Mouse (Mus musculus): ENCODE results near the gene Vapb. TPM values are rescaled to one million over a fixed set of nuclear protein-coding genes. Genes with fewer than 3 reads are reported as not detected.
"Not testable (repeated sequence)": the region's sequence is repeated elsewhere in the genome, so short reads cannot be mapped to it uniquely, and the experiment has no call there.

Vapb gene
- polyA plus RNA-seq, 1 experiment from 2014 or later, result 13.0 TPM

- Histone ChIP-seq H3K9ac (no peak overlapping the region), H3K4me1 (peaks cover 8% of the 10 kb centered on the region), H3K36me3 (peaks cover 7% of the 10 kb centered on the region; the same call in 1 of the 2 replicates), H3K4me2 (no peak overlapping the region), H3K9me3 (no peaks in the 10 kb centered on the region), H3K4me3 (no peak overlapping the region), H3K27ac (no peak overlapping the region), H3K27me3 (no peaks in the 10 kb centered on the region)
- WGBS, result 86% methylated on average over 4 of the region's 4 CpGs
- ATAC-seq (ENCODE audit: insufficient number of reproducible peaks, insufficient read depth, low FRiP score, low TSS enrichment, low read depth), result no peak
Observed at GRCm38 (mm10) chr2:173713241-173713640, 24.1 kb upstream of the Vapb start.

GRCm38 (mm10) chr2:173714620-173715218, 22.6 kb upstream of the Vapb start:
- 62% methylated on average over 8 of the region's 8 CpGs for WGBS
- Histone ChIP-seq H3K27ac (no peak overlapping the region), H3K4me3 (no peak overlapping the region), H3K4me2 (no peak overlapping the region), H3K9ac (no peak overlapping the region), H3K9me3 (no peaks in the 10 kb centered on the region), H3K27me3 (no peaks in the 10 kb centered on the region), H3K36me3 (0 out of 2 replicates have a peak, but pooled peaks cover under 1% of the 10 kb centered on the region), H3K4me1 (peaks cover 8% of the 10 kb centered on the region)
- ATAC-seq (ENCODE audit: insufficient number of reproducible peaks, insufficient read depth, low FRiP score, low TSS enrichment, low read depth), result no peak

- Histone ChIP-seq H3K27ac (no peak overlapping the region), H3K27me3 (no peaks in the 10 kb centered on the region), H3K9ac (no peak overlapping the region), H3K4me3 (no peak overlapping the region), H3K4me2 (no peak overlapping the region), H3K9me3 (no peaks in the 10 kb centered on the region), H3K4me1 (peaks cover 8% of the 10 kb centered on the region), H3K36me3 (no peaks in the 10 kb centered on the region)
- no peak for ATAC-seq (ENCODE audit: insufficient number of reproducible peaks, insufficient read depth, low FRiP score, low TSS enrichment, low read depth)
- WGBS, result 91% methylated on average over 5 of the region's 5 CpGs
Observed at GRCm38 (mm10) chr2:173716966-173717365, 20.3 kb upstream of the Vapb start.

GRCm38 (mm10) chr2:173719115-173719514, 18.2 kb upstream of the Vapb start, which contains the start of gene 1700010B08Rik:
Gene 1700010B08Rik (plus strand): TSS chr2:173719415.
- ATAC-seq (ENCODE audit: insufficient number of reproducible peaks, insufficient read depth, low FRiP score, low TSS enrichment, low read depth); H3K4me2 ChIP-seq; H3K4me3 ChIP-seq; H3K27me3 ChIP-seq; H3K27ac ChIP-seq; H3K9ac ChIP-seq; H3K4me1 ChIP-seq; H3K36me3 ChIP-seq; H3K9me3 ChIP-seq: not testable (repeated sequence)
- 80% methylated on average over 6 of the region's 7 CpGs for WGBS

GRCm38 (mm10) chr2:173722251-173722857, 15.0 kb upstream of the Vapb start:
- no peaks in the 10 kb centered on the region for H3K36me3 ChIP-seq
- 81% methylated on average over 11 of the region's 11 CpGs for WGBS
- no peaks in the 10 kb centered on the region for H3K9me3 ChIP-seq
- no peak overlapping the region for H3K4me2 ChIP-seq
- H3K4me1 ChIP-seq, result peaks cover 7% of the 10 kb centered on the region; the same call in 1 of the 2 replicates
- no peak overlapping the region for H3K9ac ChIP-seq
- H3K4me3 ChIP-seq, result no peak overlapping the region
- H3K27ac ChIP-seq, result no peak overlapping the region
- ATAC-seq (ENCODE audit: insufficient number of reproducible peaks, insufficient read depth, low FRiP score, low TSS enrichment, low read depth), result no peak
- no peaks in the 10 kb centered on the region for H3K27me3 ChIP-seq

- H3K4me2 ChIP-seq, result peak overlapping the region; percentile 48
- H3K36me3 ChIP-seq, result no peaks in the 10 kb centered on the region
- no peaks in the 10 kb centered on the region for H3K27me3 ChIP-seq
- 0 out of 2 replicates have a peak overlapping the region, but pooled peaks have one; percentile 40 for H3K9ac ChIP-seq
- peaks cover 7% of the 10 kb centered on the region; the same call in 1 of the 2 replicates for H3K4me1 ChIP-seq
- WGBS, result 11% methylated on average over 14 of the region's 14 CpGs
- H3K9me3 ChIP-seq, result no peaks in the 10 kb centered on the region
- peak overlapping the region; percentile 10; the same call in 1 of the 2 replicates for H3K4me3 ChIP-seq
- H3K27ac ChIP-seq, result peak overlapping the region; percentile 33
- ATAC-seq (ENCODE audit: insufficient number of reproducible peaks, insufficient read depth, low FRiP score, low TSS enrichment, low read depth), result no peak
Observed at GRCm38 (mm10) chr2:173724382-173724781, 12.9 kb upstream of the Vapb start.

GRCm38 (mm10) chr2:173724940-173725807, 12.1 kb upstream of the Vapb start:
- ATAC-seq (ENCODE audit: insufficient number of reproducible peaks, insufficient read depth, low FRiP score, low TSS enrichment, low read depth), result no peak
- Histone ChIP-seq H3K4me1 (peaks cover 7% of the 10 kb centered on the region; the same call in 1 of the 2 replicates), H3K9ac (no peak overlapping the region), H3K36me3 (no peaks in the 10 kb centered on the region), H3K4me3 (no peak overlapping the region), H3K9me3 (no peaks in the 10 kb centered on the region), H3K4me2 (0 out of 2 replicates have a peak overlapping the region, but pooled peaks have one; percentile 48), H3K27me3 (no peaks in the 10 kb centered on the region), H3K27ac (no peak overlapping the region)
- WGBS, result 71% methylated on average over 15 of the region's 15 CpGs

- 90% methylated on average over 4 of the region's 4 CpGs for WGBS
- Histone ChIP-seq H3K36me3 (no peaks in the 10 kb centered on the region), H3K9ac (no peak overlapping the region), H3K4me3 (no peak overlapping the region), H3K4me2 (no peak overlapping the region), H3K27me3 (no peaks in the 10 kb centered on the region), H3K4me1 (peaks cover 13% of the 10 kb centered on the region; the same call in 1 of the 2 replicates), H3K9me3 (no peaks in the 10 kb centered on the region), H3K27ac (no peak overlapping the region)
- ATAC-seq (ENCODE audit: insufficient number of reproducible peaks, insufficient read depth, low FRiP score, low TSS enrichment, low read depth), result no peak
Observed at GRCm38 (mm10) chr2:173725819-173726218, 11.5 kb upstream of the Vapb start.

GRCm38 (mm10) chr2:173730444-173730966, 6.8 kb upstream of the Vapb start:
- WGBS, result 7% methylated on average over 9 of the region's 9 CpGs
- H3K27me3 ChIP-seq, result no peaks in the 10 kb centered on the region
- H3K4me1 ChIP-seq, result peaks cover 17% of the 10 kb centered on the region; the same call in 1 of the 2 replicates
- H3K4me3 ChIP-seq, result no peak overlapping the region
- ATAC-seq (ENCODE audit: insufficient number of reproducible peaks, insufficient read depth, low FRiP score, low TSS enrichment, low read depth), result no peak
- H3K27ac ChIP-seq, result no peak overlapping the region
- peak overlapping the region; percentile 26 for H3K4me2 ChIP-seq
- no peaks in the 10 kb centered on the region for H3K9me3 ChIP-seq
- H3K36me3 ChIP-seq, result no peaks in the 10 kb centered on the region
- no peak overlapping the region for H3K9ac ChIP-seq

GRCm38 (mm10) chr2:173734426-173734825, 2.9 kb upstream of the Vapb start:
- 21% methylated on average over 2 of the region's 2 CpGs for WGBS
- no peak for ATAC-seq (ENCODE audit: insufficient number of reproducible peaks, insufficient read depth, low FRiP score, low TSS enrichment, low read depth)
- H3K27me3 ChIP-seq, result no peaks in the 10 kb centered on the region

GRCm38 (mm10) chr2:173738232-173738631, 921 bp downstream of the Vapb start:
- WGBS, result 83% methylated on average over 9 of the region's 9 CpGs
- H3K27ac ChIP-seq, result 0 out of 2 replicates have a peak overlapping the region, but pooled peaks have one; percentile 66
- H3K9me3 ChIP-seq, result no peaks in the 10 kb centered on the region
- peak overlapping the region; percentile 93 for H3K9ac ChIP-seq
- H3K4me3 ChIP-seq, result peak overlapping the region; percentile 87
- H3K4me2 ChIP-seq, result peak overlapping the region; percentile 88
- peaks cover 29% of the 10 kb centered on the region for H3K4me1 ChIP-seq
- no peak for ATAC-seq (ENCODE audit: insufficient number of reproducible peaks, insufficient read depth, low FRiP score, low TSS enrichment, low read depth)
- no peaks in the 10 kb centered on the region for H3K27me3 ChIP-seq
- peaks cover 8% of the 10 kb centered on the region for H3K36me3 ChIP-seq

More at GRCm38 (mm10) chr2:173734426-173734825, 2.9 kb upstream of the Vapb start:
- Histone ChIP-seq H3K4me2 (no peak overlapping the region), H3K9ac (no peak overlapping the region), H3K9me3 (no peaks in the 10 kb centered on the region), H3K27ac (no peak overlapping the region), H3K36me3 (peaks cover 8% of the 10 kb centered on the region), H3K4me3 (no peak overlapping the region), H3K4me1 (peaks cover 32% of the 10 kb centered on the region)

All from embryonic facial prominence, embryonic 13.5 days (tissue).